Mouse (Mus musculus): ENCODE data around the gene Gm3029. TPM values are rescaled to one million over a fixed set of nuclear protein-coding genes. Genes with fewer than 3 reads are reported as not detected.
"Not testable (repeated sequence)": the region's sequence is repeated elsewhere in the genome, so short reads cannot be mapped to it uniquely, and the experiment has no call there.

The Gm3029 gene
- not detected in 2 replicates for polyA plus RNA-seq (2016; fragmentation: Nextera tagmentation; extraction: Ambion mirVana)

DNA sequence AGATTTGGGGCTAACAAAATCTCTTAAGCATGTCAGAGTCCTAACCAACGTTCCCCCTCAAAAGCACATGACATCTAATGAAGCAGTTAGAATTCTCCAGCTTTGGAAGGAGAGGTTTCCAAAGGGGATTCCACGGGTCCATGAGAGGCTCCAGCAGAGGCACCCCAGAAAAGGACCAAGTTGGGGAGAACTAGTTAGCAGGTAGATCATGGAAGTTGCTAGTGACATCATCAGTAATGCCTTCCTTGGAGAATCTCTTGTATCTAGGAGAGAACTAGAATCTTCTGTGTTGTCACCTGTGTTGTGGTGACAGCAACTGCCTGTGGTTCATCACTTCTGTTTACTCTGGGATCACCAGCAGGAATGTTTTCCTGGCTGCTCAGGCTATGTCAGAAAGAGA lies at the start of gene Gm3029:
TSS of gene Gm3029 (plus strand) at position 301 of the 400 bp plus-strand sequence.
- H3K36me3 ChIP-seq (replicated peaks); H3K4me3 ChIP-seq; DNase-seq (ENCODE audit: low spot score): not testable (repeated sequence)

DNA sequence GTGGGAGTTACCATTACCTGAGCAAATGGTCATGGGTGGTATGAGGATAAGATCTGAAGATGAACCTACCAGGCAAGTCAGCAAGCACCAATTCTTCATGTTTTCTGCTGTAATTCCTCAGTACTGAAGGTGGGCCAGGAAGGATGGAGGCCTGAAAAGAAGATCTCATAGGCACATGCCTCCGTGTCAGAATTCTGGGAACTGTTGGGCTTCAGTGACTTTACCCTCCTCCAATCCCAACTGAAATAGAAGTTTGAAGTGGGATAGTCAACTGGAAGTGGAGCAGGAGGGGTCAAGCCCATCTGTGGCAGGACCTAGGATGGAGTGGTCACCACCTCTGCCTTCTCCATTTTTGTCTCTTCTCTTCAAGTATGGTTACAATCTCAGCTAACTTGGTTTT lies 47.7 kb upstream of the Gm3029 start, which contains the start of gene Gm2916:
TSS of gene Gm2916 (plus strand) at position 301 of the 400 bp plus-strand sequence.
- H3K4me3 ChIP-seq; H3K36me3 ChIP-seq (replicated peaks); DNase-seq (ENCODE audit: low spot score); H3K27me3 ChIP-seq (replicated peaks; ENCODE audit: low read depth, poor library complexity, severe bottlenecking); H3K9me3 ChIP-seq; H3K4me1 ChIP-seq; H3K27ac ChIP-seq (replicated peaks): not testable (repeated sequence)
- no CpG with 5 or more reads among the region's 1 CpGs for WGBS

More for the DNA sequence above, at the start of gene Gm3029:
- not testable (repeated sequence) for H3K27ac ChIP-seq (replicated peaks); H3K27me3 ChIP-seq (replicated peaks; ENCODE audit: low read depth, poor library complexity, severe bottlenecking); H3K9me3 ChIP-seq; H3K4me1 ChIP-seq
- 71% methylated on average over 1 of the region's 2 CpGs for WGBS

DNA sequence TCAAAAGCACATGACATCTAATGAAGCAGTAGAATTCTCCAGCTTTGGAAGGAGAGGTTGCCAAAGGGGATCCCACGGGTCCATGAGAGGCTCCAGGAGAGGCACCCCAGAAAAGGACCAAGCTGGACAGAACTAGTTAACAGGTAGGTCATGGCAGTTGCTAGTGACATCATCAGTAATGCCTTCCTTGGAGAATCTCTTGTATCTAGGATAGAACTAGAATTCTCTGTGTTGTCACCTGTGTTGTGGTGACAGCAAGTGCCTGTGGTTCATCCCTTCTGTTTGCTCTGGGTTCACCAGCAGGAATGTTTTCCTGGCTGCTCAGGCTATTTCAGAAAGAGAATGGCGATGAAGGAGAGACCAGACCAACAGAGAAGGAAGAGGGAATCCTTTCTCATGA lies 31.7 kb downstream of the Gm3029 start, which contains the start of gene Gm3095:
TSS of gene Gm3095 (plus strand) at position 301 of the 400 bp plus-strand sequence.
- no CpG with 5 or more reads among the region's 2 CpGs for WGBS
- not testable (repeated sequence) for H3K4me3 ChIP-seq; H3K27ac ChIP-seq (replicated peaks)

More for the DNA sequence above, 31.7 kb downstream of the Gm3029 start, which contains the start of gene Gm3095:
- H3K4me1 ChIP-seq; DNase-seq (ENCODE audit: low spot score); H3K36me3 ChIP-seq (replicated peaks); H3K27me3 ChIP-seq (replicated peaks; ENCODE audit: low read depth, poor library complexity, severe bottlenecking); H3K9me3 ChIP-seq: not testable (repeated sequence)

Other genes starting within 250 kb of the Gm3029 start
- not detected in 2 replicates for gene Gm3043, start 243.0 kb upstream of the Gm3029 start, polyA plus RNA-seq (2016; fragmentation: Nextera tagmentation; extraction: Ambion mirVana)
- gene Gm3002, start 121.7 kb upstream of the Gm3029 start, polyA plus RNA-seq (2016; fragmentation: Nextera tagmentation; extraction: Ambion mirVana) = 0.25 and 0.56 TPM in 2 replicates
- not detected in 2 replicates for gene Gm3033, start 85.5 kb upstream of the Gm3029 start, polyA plus RNA-seq (2016; fragmentation: Nextera tagmentation; extraction: Ambion mirVana)
- gene Gm2916, start 47.6 kb upstream of the Gm3029 start, polyA plus RNA-seq (2016; fragmentation: Nextera tagmentation; extraction: Ambion mirVana) = 0.09 TPM in 1 of 2 replicates, not detected in the other
- gene Gm3095, start 31.8 kb downstream of the Gm3029 start, polyA plus RNA-seq (2016; fragmentation: Nextera tagmentation; extraction: Ambion mirVana) = 0.21 and 0.24 TPM in 2 replicates
- not detected in 2 replicates for gene Gm3099, start 66.6 kb downstream of the Gm3029 start, polyA plus RNA-seq (2016; fragmentation: Nextera tagmentation; extraction: Ambion mirVana)
- gene Gm5796, start 92.2 kb downstream of the Gm3029 start, polyA plus RNA-seq (2016; fragmentation: Nextera tagmentation; extraction: Ambion mirVana) = 0.61 and 1.1 TPM in 2 replicates
- not detected in 2 replicates for gene Gm3115, start 152.4 kb downstream of the Gm3029 start, polyA plus RNA-seq (2016; fragmentation: Nextera tagmentation; extraction: Ambion mirVana)
- 0.20 and 0.57 TPM in 2 replicates for gene Gm8108, start 178.8 kb downstream of the Gm3029 start, polyA plus RNA-seq (2016; fragmentation: Nextera tagmentation; extraction: Ambion mirVana)
- gene Gm3127, start 233.3 kb downstream of the Gm3029 start, polyA plus RNA-seq (2016; fragmentation: Nextera tagmentation; extraction: Ambion mirVana) = not detected in 2 replicates